Mouse (Mus musculus): Measurements from ENCODE around the gene Cox7a1. TPM values are rescaled to one million over a fixed set of nuclear protein-coding genes. Genes with fewer than 3 reads are reported as not detected.
"Not testable (repeated sequence)": the region's sequence is repeated elsewhere in the genome, so short reads cannot be mapped to it uniquely, and the experiment has no call there.

Cox7a1 gene
- total RNA-seq, 2 experiments from 2014 or later = 2,821 to 3,018 TPM

- DNase-seq = no peak
Measured at GRCm38 (mm10) chr7:30192088-30192487, 8.1 kb downstream of the Cox7a1 start.

GRCm38 (mm10) chr7:30193013-30193412 lies 9.1 kb downstream of the Cox7a1 start:
- no peak for DNase-seq

GRCm38 (mm10) chr7:30193581-30194100 lies 9.7 kb downstream of the Cox7a1 start:
- DNase-seq = peak; percentile 88 to 90

GRCm38 (mm10) chr7:30194101-30194831 lies 10.3 kb downstream of the Cox7a1 start:
- peak in 1 of 2 experiments; percentile 79 for DNase-seq

GRCm38 (mm10) chr7:30194884-30195283 lies 10.9 kb downstream of the Cox7a1 start:
- peak; percentile 97 to 98 for DNase-seq

GRCm38 (mm10) chr7:30195461-30195860 lies 11.5 kb downstream of the Cox7a1 start:
- no peak for DNase-seq

GRCm38 (mm10) chr7:30196171-30196570 lies 12.2 kb downstream of the Cox7a1 start:
- DNase-seq = no peak

GRCm38 (mm10) chr7:30197592-30198129 lies 13.7 kb downstream of the Cox7a1 start:
- no peak for DNase-seq

GRCm38 (mm10) chr7:30198481-30198971 lies 14.6 kb downstream of the Cox7a1 start, which contains the start of gene Capns1:
Capns1 (minus strand) TSS chr7:30198811.
- DNase-seq = peak; percentile 75 to 80

- no peak for DNase-seq
Measured at GRCm38 (mm10) chr7:30199498-30200139, 15.7 kb downstream of the Cox7a1 start.

- peak in 1 of 2 experiments; percentile 22 for DNase-seq
Measured at GRCm38 (mm10) chr7:30200200-30200599, 16.3 kb downstream of the Cox7a1 start.

- not testable (repeated sequence) for DNase-seq
Measured at GRCm38 (mm10) chr7:30200661-30201060, 16.7 kb downstream of the Cox7a1 start.

GRCm38 (mm10) chr7:30202895-30203690 lies 19.1 kb downstream of the Cox7a1 start:
- DNase-seq = peak; percentile 82 to 88

- DNase-seq = no peak
Measured at GRCm38 (mm10) chr7:30204380-30204779, 20.4 kb downstream of the Cox7a1 start.

- DNase-seq = peak; percentile 71 to 90
Measured at GRCm38 (mm10) chr7:30205383-30205782, 21.4 kb downstream of the Cox7a1 start.

GRCm38 (mm10) chr7:30206364-30206763 lies 22.4 kb downstream of the Cox7a1 start:
- DNase-seq = not testable (repeated sequence)

GRCm38 (mm10) chr7:30211025-30211424 lies 27.1 kb downstream of the Cox7a1 start:
- DNase-seq = no peak

GRCm38 (mm10) chr7:30213881-30214280 lies 29.9 kb downstream of the Cox7a1 start:
- DNase-seq = no peak

- no peak for DNase-seq
Measured at GRCm38 (mm10) chr7:30215875-30216274, 31.9 kb downstream of the Cox7a1 start.

GRCm38 (mm10) chr7:30216723-30217151 lies 32.8 kb downstream of the Cox7a1 start:
- DNase-seq = peak; percentile 84 to 88

GRCm38 (mm10) chr7:30217277-30217676 lies 33.3 kb downstream of the Cox7a1 start:
- no peak for DNase-seq
